Mouse (Mus musculus): ENCODE measurements around the gene Nckap5. TPM values are rescaled to one million over a fixed set of nuclear protein-coding genes. Genes with fewer than 3 reads are reported as not detected.
"Not testable (repeated sequence)": the region's sequence is repeated elsewhere in the genome, so short reads cannot be mapped to it uniquely, and the experiment has no call there.

Gene Nckap5
- total RNA-seq, 2 experiments from 2014 or later, result 6.4 to 6.6 TPM

DNA sequence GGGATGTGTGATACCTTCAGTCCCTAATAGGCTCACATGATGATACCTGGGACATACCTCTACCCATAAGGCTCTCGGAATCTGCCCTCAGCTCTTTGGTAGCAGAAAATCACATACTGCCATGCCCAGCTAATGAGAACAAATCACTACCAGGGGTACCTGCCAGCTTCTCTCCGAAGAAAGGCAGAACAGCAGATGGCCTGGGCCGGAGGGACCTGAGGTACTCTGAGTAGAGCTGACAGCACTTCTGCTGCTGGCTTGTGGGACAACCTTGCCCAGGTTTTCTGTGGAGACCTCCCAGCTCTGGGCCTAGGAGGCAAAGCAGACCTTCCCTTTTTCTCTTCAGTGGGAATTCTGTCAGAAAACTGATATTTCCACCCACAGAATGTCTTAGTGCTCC is 714.6 kb downstream of the Nckap5 start:
- no peak for DNase-seq
- intact Hi-C loops (cut with DNase I), result no loop called here

DNA sequence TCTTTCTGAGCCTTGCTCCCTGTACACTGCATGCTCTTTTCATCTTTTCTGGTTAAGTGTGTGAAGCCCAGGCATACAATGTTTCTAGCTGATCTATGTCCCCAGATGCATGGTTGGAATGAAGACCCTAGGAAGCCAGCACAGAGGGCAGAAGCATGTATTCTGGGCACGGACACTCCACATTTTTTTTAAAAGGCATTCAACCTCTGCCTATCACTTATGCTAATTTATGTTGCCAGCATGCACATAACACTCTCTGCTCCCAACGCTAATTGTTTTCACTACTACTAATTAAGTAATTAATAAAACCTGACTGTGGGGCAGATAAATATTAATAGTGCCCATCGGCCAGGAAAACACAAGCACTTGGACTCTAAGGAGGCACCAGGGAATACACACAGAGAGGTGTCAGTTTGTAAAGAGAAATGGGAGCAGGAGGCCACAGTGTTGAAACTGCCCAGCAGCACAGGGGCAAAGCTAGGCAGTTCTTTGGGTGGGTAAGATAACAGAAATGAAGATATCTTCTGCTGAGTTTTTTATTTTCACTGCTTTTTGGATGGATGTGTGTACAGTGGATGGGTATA is 724.8 kb downstream of the Nckap5 start:
- intact Hi-C loops (cut with DNase I), result no loop called here
- DNase-seq, result no peak

DNA sequence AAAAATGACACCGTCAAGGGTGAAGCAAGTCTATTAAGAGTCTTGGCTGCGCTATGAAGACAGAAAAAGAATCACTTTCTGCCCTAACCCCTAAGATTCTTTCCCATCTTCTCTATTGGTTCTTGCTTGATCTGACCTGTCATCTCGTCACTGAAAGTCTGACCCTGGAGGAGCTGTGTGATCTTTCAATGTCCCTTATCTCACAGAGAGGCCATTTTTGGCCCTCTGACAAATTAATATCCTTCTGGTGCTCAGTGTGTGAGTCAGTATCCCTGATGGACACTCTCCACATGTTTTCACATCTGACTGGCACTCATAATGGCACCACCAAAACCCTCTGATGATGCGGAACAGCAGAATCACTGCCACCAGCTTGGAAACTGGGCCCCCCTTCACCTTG is 736.3 kb downstream of the Nckap5 start:
- intact Hi-C loops (cut with DNase I), result no loop called here
- no peak for DNase-seq

DNA sequence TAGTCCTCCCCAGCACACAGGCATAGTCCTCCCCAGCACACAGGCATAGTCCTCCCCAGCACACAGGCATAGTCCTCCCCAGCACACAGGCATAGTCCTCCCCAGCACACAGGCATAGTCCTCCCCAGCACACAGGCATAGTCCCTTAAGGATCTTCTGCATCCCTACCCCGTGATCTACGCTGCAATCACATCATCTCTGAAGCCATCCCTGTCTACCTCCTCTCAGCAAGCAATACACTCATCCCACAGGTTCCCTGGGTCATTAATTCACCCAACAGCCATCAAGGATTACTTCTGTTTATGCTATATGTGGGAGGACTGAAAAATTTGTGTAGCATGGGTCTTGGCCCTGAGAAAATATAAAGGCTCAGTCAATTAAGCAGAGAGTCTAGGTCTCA is 738.6 kb downstream of the Nckap5 start:
- DNase-seq; intact Hi-C loops (cut with DNase I): not testable (repeated sequence)

DNA sequence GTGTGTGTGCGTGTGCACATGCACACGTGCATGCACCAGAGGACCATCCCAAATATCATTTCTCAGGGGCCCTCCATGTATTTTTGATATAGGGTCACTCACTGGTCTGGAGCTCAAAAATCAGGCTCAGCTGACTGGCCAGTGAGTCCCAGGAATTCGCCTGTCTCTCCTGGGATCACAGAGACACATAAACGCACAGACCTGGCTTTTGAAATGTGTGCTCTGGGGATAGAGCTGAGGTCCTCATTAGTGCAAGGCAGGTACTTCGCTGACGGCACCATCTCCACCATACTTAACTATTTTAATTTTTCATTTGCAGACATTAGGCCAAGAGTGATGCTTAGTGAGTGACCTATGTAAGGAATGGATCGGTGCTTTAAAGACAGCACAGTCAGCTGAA is 743.4 kb downstream of the Nckap5 start:
- intact Hi-C loops (cut with DNase I), result no loop called here
- no peak for DNase-seq

DNA sequence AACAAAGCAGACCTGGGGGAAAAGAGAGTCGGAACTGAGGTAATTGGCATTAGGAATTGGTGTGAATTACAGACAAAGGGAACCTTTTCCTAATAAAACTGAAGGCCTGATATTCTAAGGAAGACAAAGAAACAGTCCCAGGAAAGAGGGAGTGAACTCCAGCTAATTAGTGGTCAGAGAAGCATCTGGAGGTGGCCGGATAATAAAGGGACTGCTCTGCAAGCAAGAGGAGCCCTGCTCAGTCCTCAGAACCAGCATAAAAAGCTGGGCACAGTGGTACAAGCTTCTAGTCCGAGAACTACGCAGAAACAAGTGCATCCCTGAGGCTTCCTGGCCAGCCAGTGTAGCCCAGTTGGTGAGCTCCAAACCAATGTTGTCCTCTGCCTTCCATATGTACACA is 754.3 kb downstream of the Nckap5 start:
- intact Hi-C loops (cut with DNase I), result no loop called here
- DNase-seq, result no peak

DNA sequence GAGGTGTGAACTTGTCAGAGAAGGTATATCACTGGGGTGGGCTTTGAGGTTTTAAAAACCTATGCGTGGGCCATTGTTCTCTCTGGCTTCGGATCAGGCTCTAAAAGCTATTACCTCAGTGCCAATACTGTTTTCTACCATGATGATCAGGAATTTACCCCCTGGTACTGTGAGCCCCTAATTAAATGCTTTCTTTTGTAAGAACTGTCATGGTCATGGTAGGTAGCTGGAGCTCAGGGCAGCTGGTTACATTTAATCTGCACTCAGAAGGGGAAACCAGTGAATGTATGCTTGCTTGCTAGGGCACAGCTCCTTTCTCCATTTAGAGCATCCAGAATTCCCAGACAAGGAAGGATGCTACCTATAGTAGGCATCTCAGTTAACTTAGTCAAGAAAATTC is 759.7 kb downstream of the Nckap5 start:
- no peak for DNase-seq
- intact Hi-C loops (cut with DNase I), result no loop called here

DNA sequence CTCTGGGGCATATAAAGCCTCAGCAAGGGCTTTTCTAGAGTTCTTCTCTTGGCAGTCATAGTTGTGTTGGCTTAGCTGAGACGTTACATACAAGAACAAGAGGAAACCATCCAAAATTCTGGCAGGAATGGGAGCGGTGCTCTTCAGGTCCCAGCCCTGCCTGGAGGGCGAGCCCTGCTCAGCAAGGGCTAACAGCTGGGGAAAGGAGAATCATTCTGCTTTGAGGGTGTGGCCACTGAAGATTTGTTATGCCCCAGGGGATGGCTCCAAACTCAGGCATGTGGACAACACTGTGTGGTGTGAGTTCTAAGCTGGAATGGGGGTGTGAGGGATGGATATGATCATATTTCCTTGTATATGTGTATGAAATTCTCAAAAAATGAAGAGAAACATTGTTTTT is 779.1 kb downstream of the Nckap5 start:
- intact Hi-C loops (cut with DNase I), result no loop called here
- DNase-seq, result no peak

DNA sequence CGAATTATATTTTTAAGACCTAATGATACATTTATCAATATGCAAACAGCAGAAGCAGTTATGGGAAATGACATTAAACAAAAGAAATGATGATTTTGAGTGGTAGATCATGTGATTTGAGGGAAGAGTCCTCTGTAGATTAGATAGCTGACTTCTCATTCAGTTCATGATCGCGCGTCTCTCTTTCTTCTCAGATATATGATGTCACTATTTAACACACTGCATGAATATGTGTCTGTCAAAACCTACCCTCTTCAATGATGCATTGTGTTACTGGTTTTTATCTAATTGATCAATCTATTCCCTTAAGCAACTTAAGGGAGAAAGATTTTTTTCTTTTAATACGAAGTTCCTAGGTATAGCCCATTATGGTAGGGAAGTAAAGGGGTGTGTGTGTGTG is 787.7 kb downstream of the Nckap5 start:
- intact Hi-C loops (cut with DNase I), result no loop called here
- no peak for DNase-seq

DNA sequence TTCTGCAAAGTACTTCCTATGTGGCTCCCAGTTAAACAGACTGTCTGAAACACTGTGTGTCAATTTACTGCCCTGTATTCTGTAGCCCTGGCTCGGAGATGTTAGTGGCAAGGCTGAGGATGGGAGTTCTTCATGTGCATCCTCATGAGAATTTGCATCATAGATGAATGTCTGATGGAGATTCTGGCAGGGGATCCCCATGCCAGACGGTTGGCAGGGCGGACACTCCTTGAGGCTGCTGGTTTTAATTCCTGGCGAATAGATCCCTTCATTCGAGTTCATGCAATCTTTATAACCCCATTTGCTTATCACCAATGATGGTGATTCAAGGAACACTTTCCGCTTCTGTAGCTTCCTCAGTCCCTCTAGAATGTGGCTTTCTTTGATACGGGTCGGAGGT is 803.1 kb downstream of the Nckap5 start:
- intact Hi-C loops (cut with DNase I), result no loop called here
- no peak for DNase-seq

DNA sequence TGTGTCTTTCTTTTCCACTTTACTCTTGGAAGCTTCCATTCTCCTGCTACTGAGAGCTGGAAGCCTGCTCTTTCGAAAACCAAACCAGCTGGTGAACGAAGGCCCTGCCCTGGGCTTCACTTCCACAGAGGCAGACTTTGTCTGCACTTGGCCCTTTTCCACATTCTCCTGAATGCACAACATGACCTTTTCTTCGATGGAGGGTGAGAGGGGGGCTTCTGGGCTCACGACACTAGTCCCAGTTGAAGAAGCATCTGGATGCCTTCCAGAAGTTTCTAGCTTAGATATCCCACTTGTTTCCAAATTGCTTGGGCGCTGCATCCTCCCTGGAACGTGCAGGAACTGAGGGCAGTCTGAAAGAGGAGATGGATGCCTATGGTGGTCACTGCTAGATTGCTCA is 806.1 kb downstream of the Nckap5 start:
- intact Hi-C loops (cut with DNase I), result no loop called here
- no peak for DNase-seq

DNA sequence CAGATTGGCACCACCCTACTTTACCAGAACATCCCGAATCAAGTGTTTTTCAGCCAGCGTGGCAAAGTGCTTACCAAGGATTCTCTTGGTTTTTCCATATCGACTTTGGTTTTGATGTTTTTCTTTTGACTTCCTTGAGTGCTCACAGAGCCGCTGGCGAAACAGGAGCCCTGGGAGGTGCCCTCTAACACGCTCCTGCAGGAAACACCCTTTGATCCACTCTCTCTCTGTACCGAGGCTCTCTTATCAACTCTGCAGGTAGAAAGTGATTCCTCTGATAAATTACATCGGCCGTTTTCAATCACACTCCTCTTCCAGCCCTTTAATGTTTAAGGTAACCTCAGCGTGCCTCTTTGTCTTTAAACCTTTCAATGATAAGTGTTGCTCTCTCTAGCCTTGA is 807.6 kb downstream of the Nckap5 start:
- intact Hi-C loops (cut with DNase I), result no loop called here
- DNase-seq, result no peak

DNA sequence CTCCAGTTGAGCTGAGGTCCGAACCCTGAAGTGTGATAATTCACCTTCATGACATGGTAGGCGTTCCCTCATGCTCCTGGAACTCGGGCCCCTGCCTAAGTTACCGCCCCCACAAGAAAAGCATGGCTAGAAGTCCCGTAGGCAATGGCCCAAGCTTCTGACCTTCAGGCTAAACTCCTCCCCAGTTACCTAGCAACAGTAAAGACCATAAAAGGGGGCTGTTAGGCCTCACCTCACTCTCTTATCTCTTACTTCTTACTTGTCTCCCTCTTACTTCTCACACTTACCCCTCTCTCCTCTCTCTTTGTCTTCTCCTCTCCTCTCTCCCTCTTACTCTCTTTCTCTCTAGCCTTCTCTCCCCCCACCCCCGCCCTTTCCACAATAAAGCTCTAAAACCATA is 811.9 kb downstream of the Nckap5 start:
- intact Hi-C loops (cut with DNase I), result not testable (repeated sequence)

DNA sequence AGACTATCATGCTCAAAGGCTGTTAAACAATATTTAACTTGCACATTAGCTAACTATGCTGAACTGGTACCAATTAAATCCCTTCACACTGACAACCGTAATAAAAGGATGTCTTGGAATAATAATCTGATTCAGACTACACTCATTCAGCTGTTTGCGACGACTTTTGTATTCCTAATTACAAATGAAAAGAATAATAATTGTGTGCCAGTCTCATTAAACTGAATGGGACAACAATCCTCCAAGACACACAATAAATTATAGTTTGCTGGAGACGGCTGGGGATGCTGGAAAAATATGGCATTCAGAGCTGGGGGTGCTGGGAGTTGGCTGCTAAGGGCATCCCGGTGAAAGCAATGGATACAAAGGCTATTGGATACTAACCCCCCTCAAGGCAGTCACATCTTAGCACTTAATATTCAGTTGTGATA is 818.9 kb downstream of the Nckap5 start:
- intact Hi-C loops (cut with DNase I), result no loop called here
- DNase-seq, result no peak

More for the DNA sequence above, 811.9 kb downstream of the Nckap5 start:
- DNase-seq, result not testable (repeated sequence)

DNA sequence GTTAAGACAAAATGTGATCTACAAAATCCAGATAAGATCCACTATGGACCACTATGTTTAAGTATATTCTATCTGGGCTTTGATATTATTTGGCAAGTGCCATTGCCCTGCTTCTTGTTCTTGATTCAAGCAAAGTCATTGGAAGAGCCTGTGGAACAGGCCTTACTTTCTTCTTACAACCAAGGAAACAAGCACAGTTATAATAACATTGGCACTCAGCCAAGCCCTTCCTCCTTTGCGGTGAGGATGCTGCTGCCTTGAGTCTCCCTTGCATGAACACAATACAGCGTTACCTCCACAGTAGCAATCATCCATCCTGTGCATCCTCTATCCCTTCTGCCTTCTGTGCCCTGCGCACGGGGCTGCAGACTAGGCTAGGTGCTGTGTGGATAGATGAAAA is 823.0 kb downstream of the Nckap5 start:
- DNase-seq, result no peak
- intact Hi-C loops (cut with DNase I), result no loop called here

DNA sequence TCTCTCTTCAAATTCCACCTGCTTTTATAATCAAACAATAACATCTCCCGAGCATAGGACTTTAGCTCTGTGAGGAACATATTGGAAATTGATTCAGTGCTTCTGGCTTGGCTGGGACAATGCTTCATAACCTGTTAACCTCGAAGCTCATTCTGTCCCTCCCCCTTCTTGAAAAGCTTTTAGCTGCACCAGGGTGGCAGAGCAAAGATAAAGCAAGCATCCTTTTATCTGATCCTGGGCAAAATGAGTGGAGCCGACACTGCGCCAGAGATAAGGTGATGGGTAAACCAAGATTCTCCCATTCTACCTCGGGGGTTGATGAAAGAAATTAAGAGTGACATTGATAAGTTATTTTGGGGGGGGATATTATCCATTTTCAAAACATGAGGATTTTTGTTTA is 824.9 kb downstream of the Nckap5 start:
- intact Hi-C loops (cut with DNase I), result no loop called here

DNA sequence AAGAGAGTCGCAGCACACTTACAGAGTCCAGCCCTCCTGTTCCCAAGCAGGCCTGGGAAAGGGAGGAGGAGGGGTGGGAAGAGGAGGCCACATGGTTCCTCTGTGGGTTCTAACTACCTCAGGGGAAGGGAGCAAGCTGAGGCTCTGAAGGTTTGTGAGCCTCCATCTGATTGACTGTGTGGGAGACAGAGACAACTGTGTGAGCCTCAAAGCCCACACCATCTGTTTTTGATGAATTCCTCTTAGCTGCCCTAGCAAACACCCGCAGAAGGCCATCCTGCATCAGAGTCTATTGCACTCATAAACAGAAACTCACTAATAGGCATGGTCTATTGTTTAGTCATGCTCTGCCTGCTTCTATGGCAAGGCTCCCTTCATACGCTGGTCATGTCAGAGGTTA is 834.1 kb downstream of the Nckap5 start:
- DNase-seq, result no peak
- intact Hi-C loops (cut with DNase I), result no loop called here

More for the DNA sequence above, 824.9 kb downstream of the Nckap5 start:
- no peak for DNase-seq

DNA sequence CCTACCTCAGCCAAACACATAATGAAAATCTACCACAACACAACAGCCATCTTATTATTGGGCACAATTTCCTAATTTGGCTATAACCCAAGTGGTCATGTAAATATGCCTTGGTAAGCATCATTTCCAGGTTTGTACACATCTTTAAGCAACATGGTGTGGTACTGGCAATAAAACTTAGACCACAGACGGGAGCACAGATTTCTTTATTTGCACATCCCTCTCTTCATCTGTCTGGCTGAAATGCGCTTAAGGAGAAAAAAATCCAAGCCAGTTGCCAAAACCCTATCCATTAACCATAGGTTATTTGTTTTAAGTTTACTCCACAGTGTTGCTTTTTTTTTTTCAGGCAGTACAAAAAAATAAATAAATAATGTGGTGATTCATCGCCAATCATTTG is 842.8 kb downstream of the Nckap5 start:
- intact Hi-C loops (cut with DNase I), result no loop called here
- DNase-seq, result no peak

DNA sequence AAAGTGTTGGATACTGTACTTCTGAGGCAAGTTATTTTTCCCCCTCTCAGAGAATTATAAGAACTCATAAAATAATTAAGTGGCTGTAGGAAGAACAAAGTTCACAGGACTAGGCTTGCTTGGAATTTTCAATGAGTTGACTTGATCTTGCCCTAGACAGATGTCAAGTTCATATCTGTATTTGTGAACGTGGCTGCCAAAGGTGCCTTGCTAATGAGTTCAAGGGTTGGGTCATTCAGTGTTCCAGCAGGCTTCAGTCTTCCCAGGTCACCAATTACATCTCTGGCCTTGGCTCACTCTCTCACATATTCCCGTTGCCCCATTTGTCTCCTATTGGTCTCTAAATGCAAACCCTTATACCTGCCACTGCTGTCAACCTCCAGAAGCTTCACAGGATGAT is 846.0 kb downstream of the Nckap5 start:
- no peak for DNase-seq

DNA sequence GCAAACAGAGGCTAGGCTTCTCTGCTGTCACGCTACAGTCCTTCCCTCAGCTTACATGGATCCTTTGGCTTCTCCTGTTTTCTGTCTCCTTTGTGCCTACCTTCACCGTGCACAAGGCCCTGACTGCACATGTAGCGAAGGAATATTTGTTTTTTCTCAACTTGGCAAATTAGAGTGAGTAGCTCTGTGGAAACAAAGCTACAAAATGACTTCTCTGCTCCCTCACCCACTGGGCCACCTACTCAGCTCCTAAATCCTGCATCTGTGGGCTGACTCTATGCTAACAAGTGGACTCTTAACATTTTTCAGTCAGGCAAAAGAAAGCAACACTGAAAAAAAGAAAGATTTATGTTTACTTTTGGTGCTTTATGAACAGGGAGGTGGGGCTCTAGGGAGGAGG is 856.0 kb downstream of the Nckap5 start:
- intact Hi-C loops (cut with DNase I), result no loop called here
- DNase-seq, result no peak

More for the DNA sequence above, 846.0 kb downstream of the Nckap5 start:
- intact Hi-C loops (cut with DNase I), result no loop called here

DNA sequence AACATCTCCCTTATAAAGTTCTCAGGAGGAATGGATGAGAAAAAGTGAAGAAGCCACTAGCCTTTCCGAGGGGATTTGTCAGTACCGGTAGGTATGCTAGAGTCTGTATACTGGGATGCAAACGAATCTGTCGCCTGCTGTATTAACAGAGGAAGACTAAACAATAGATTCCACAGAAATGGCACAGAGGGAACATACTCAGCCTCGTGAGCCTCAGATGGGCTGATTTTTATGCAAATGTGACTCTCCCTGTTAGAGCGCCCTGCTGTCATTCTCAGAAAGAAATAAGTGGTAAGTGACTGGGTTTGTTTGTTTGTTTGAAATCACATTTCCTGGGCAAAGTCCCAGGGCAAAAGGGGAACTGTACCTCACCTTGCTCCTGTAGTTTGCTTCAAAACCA is 858.7 kb downstream of the Nckap5 start:
- intact Hi-C loops (cut with DNase I), result no loop called here
- DNase-seq, result no peak

DNA sequence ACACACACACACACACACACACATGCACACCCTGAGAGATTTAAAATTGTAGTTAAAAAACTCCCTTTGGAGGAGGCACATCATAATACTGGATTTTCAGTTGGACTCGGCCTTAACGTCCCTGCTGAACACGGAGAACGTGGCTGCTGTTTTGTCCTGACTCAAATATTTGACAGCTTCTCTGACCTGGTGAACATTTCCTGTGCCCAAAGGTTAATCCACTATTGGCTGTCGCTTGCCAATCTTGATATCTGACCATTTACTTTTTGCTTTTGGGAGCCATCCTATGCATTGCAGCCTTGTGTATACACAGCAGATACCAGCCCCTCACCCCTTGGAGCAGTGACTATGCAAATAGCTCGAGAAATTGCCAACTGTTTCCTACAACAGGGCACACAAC is 862.9 kb downstream of the Nckap5 start:
- intact Hi-C loops (cut with DNase I), result no loop called here
- no peak for DNase-seq

DNA sequence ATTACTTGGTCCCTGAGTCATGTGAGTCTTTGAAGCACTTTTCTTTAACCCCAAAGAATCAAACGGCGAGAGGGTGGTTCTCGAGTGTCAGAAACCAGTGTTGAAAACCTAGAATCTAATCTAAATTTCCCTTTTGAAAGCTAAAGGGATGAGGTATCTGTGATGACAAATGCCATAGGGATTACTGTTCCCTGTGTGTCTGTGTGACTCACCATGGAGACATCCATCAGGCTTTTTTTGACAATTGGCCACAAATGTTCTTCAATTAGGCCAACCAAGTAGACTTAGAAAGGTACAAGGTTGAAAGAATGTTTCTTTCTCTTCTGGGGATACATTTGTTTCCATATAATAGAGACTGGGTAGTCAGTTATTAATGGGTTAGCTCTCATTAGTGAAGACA is 879.6 kb downstream of the Nckap5 start:
- intact Hi-C loops (cut with DNase I), result no loop called here
- DNase-seq, result no peak
